Mouse (Mus musculus) thymus, adult 2 months (tissue): ENCODE results near the gene Gm44965.

ENCODE experiments used
- CTCF ChIP-seq: fragments of 200-500 bp; IDR thresholded peaks from 2 replicates; pipeline ENCODE4 v1.5.1; 2012; ENCODE audit warnings: mild to moderate bottlenecking, control low read depth, low read length, moderate library complexity, borderline replicate concordance; ENCODE audit not compliant: control insufficient read depth, poor library complexity, insufficient read depth; ENCODE audit errors: extremely low read depth
- POLR2A ChIP-seq: fragments of 200-500 bp; IDR thresholded peaks from 2 replicates; pipeline ENCODE4 v1.6.1; 2012; ENCODE audit warnings: mild to moderate bottlenecking, low read length, control low read depth, moderate library complexity; ENCODE audit not compliant: control insufficient read depth, poor library complexity, insufficient read depth; ENCODE audit errors: extremely low read depth

DNA sequence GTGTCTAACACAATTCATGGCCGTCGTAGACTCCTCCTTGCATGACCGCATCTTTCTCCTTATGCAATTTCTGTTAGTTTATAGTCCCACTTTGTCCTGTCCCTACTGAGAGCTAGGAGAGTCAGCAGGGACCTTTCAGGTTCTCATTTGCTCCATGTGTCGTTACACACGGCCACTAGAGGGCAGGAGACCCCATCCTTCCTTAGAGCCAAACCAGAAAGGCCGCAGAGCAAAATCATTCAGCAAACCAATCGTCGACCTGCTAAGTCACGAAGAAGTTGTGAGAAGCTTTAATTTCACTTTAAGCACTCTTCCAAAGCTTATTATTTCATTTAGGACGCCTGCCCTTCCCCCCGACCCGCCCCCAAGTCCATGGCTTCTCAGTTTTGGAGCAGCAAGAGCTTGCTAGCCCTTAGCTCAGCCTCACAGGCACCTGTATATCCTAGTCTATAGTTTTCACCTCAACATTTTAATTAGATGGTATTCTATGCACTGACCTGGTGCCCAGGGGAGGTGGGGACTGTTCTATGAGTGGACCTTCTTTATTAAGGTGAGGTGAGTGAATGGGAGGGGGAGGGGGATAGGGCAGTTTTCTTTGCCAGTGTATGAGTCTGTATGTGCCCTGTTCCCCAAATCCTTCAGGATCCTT, 52.0 kb downstream of the Gm44965 start:
- TF ChIP-seq POLR2A: no peak
- TF ChIP-seq CTCF: no peak
